Mouse (Mus musculus) bone marrow, adult 2 months (tissue): ENCODE data around the gene Arhgap10. TPM values are rescaled to one million over a fixed set of nuclear protein-coding genes. Genes with fewer than 3 reads are reported as not detected.

Experiments
- H3K27ac ChIP-seq: fragments of 200-500 bp; 2 replicates; pipeline ENCODE4 v1.5.1; 2012; ENCODE audit warnings: low read depth, mild to moderate bottlenecking, control low read depth, inconsistent platforms, low read length; ENCODE audit not compliant: control insufficient read depth, poor library complexity, insufficient read depth
- H3K4me1 ChIP-seq: fragments of 200-500 bp; 2 replicates; pipeline ENCODE4 v1.6.1; 2011; ENCODE audit warnings: low read length; ENCODE audit not compliant: control insufficient read depth, insufficient read depth
- H3K4me3 ChIP-seq: fragments of 200-500 bp; replicated peaks from 2 replicates; pipeline ENCODE3; 2011; ENCODE audit warnings: mild to moderate bottlenecking, low read depth, low read length, control low read depth; ENCODE audit not compliant: control insufficient read depth
- CTCF ChIP-seq: fragments of 200-500 bp; IDR thresholded peaks from 2 replicates; pipeline ENCODE4 v1.5.1; 2011; ENCODE audit warnings: low read length, control low read depth; ENCODE audit not compliant: control insufficient read depth, insufficient read depth
- POLR2A ChIP-seq: fragments of 200-500 bp; IDR thresholded peaks from 2 replicates; pipeline ENCODE4 v1.6.1; 2011; ENCODE audit warnings: low read depth, mild to moderate bottlenecking, control low read depth, low read length, borderline replicate concordance; ENCODE audit not compliant: control insufficient read depth
- WGBS: fragments of 180-500 bp; shearing (Covaris S2); methylation state at CpG from one replicate; pipeline ENCODE4 v1.1.7; 2018; 5-methylcytosine and 5-hydroxymethylcytosine counted together
- polyA plus RNA-seq: library from polyadenylated mRNA; stranded (reverse); fragments of >200 nt; gene quantifications from 2 replicates; pipeline ENCODE4 v1.2.4, GENCODE M21; 2011; ENCODE audit warnings: low replicate concordance; ENCODE audit not compliant: missing spikeins, insufficient read depth, insufficient read length

The Arhgap10 gene
- polyA plus RNA-seq, 1 experiment: 11.8 TPM

DNA sequence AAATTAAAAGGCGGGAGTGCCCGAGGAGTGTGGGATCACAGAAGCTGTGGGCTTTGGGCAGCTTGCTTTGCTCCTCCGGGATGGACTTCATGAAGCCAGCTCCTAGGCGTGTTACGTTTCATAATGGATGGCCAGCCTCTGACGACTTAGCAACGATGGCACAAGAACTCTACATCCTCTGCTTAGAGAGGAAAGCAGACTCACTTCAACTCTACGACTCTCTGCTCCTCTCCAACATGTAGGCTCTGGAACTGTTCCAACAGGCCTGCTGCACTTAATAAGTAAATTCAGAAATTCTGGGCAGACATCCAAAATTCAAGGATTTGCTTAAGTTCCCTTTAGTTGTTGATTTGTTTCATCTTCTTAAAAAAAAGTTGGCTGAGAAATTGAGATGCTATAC is 303.1 kb downstream of the Arhgap10 start:
- no peaks in the 10 kb centered on the region for H3K4me1 ChIP-seq
- no peak overlapping the region for H3K4me3 ChIP-seq
- H3K27ac ChIP-seq: no peak overlapping the region
- 59% methylated on average over 8 of the region's 8 CpGs for WGBS
- TF ChIP-seq CTCF (no peak), POLR2A (no peak)

DNA sequence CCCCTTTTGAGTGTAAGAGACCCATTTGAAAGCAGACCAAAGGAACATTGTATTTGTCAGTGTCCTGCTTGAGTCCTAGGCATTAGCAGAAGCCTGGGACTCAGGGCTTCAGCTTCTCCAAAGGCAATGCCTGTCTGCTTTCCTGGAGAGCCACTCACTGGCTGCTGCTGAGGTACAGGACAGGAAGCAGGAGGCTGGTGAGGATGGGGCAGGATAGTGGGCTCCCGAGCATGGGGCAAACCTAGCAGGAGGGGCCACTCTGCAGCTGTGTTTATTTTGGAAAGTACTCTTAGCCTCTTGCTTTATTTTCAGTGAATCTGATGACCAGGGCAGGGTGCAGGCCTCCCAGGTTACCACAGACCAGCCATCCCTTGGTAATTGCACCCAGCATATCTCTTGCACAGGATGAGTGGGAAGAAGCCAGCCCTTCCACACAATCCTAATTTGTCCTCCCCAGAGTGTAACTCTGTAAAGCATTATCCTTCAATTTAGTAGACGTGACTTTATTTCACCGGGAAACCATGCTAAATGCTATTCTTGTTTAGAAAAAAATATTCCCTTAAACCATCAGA is 303.8 kb downstream of the Arhgap10 start:
- Histone ChIP-seq H3K4me1 (no peaks in the 10 kb centered on the region), H3K27ac (no peak overlapping the region; the same call in 1 of the 2 replicates), H3K4me3 (no peak overlapping the region)
- no peak for TF ChIP-seq POLR2A
- TF ChIP-seq CTCF: no peak
- WGBS: 71% methylated on average over 3 of the region's 3 CpGs

DNA sequence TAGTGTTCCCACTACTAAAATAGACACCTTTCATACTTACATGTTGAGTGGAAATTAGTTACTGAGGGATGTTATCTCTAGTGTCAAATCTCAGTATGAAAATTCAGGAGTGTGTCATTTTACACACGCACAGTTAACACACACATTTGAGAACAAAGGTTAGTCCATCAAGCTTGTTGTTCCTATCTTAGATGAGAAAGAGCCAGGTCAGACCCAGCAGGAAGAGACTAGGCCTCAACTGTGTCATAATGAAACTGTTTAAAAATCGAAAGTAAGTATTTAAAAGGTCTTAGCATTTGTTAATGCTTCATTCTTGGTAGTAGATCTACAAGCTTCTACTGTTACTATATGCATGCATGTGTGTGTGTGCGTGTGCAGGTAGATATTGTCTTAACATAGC is 308.5 kb downstream of the Arhgap10 start:
- WGBS: 68% methylated on average over 3 of the region's 3 CpGs
- H3K27ac ChIP-seq: no peak overlapping the region
- TF ChIP-seq POLR2A (no peak), CTCF (no peak)
- H3K4me1 ChIP-seq: no peaks in the 10 kb centered on the region; the same call in 1 of the 2 replicates
- H3K4me3 ChIP-seq: no peak overlapping the region

Other genes with a start within 250 kb of the Arhgap10 start
- 5.3 and 15.1 TPM in 2 replicates for gene Prmt9, start 31.4 kb upstream of the Arhgap10 start, polyA plus RNA-seq
- gene Tmem184c, start 92.7 kb upstream of the Arhgap10 start, polyA plus RNA-seq: 3.0 and 10.7 TPM in 2 replicates
- gene Ednra, start 206.5 kb upstream of the Arhgap10 start, polyA plus RNA-seq: 0.47 and 2.1 TPM in 2 replicates